Mouse (Mus musculus) cerebellum, adult 2 months (tissue): Measurements from ENCODE around the gene Ovol2.

ENCODE experiments used
- CTCF ChIP-seq: fragments of 200-500 bp; IDR thresholded peaks from 2 replicates; pipeline ENCODE4 v1.5.1; 2011; ENCODE audit warnings: low read depth, mild to moderate bottlenecking, control low read depth, low read length, moderate library complexity, borderline replicate concordance; ENCODE audit not compliant: insufficient read depth
- POLR2A ChIP-seq: fragments of 200-500 bp; IDR thresholded peaks from 2 replicates; pipeline ENCODE4 v1.6.1; 2011; ENCODE audit warnings: low read length, control low read depth, borderline replicate concordance; ENCODE audit not compliant: insufficient read depth

DNA sequence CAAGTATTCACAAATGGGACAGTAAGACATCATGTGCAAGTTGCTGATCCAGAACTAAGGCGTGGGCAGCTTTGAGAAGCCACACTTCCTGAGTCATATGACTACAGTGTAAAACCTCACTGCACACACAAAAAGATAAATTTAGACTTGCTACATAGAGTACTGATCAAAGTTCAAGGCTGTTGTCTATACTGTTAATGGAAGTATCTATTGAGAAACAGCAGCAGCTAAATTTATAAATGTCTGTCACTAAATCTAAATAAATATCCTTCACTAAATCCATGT, 64.3 kb downstream of the Ovol2 start:
- TF ChIP-seq CTCF (no peak), POLR2A (no peak)
